Mouse (Mus musculus) central nervous system, embryonic 14 days (tissue): ENCODE measurements around the gene Olfr808. TPM values are rescaled to one million over a fixed set of nuclear protein-coding genes. Genes with fewer than 3 reads are reported as not detected.

Experiments
- polyA plus RNA-seq: library from polyadenylated mRNA; depleted of rRNA; stranded (reverse); fragments of >200 nt; gene quantifications from 2 replicates; pipeline ENCODE4 v1.2.3, GENCODE M21; 2012; rRNA removed

Gene Olfr808
- not detected in 2 replicates for polyA plus RNA-seq

GRCm38 (mm10) chr10:129765182-129765581 is at the start of gene Olfr808:
Gene Olfr808 (plus strand): TSS chr10:129765482.

DNA sequence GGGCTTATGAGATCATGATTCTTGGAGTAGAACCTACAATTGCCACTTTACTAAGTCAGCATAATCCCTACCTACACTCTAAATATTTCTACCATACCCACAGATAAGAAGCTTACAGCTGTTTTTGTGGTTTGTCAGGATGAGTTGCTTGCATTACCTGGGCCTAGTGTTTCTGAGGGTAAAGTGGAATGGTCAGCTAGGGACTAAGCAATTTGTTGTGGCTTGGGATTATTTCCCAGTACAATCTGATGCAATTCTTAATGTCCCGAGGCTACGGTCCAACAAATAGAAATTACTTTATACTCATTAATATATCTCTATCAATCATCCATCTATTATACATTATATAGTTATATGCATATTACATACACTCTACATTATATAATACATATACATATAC is 36.0 kb upstream of the Olfr808 start, which contains the start of gene Olfr805:
TSS of gene Olfr805 (minus strand) at position 101 of the 400 bp plus-strand sequence.

DNA sequence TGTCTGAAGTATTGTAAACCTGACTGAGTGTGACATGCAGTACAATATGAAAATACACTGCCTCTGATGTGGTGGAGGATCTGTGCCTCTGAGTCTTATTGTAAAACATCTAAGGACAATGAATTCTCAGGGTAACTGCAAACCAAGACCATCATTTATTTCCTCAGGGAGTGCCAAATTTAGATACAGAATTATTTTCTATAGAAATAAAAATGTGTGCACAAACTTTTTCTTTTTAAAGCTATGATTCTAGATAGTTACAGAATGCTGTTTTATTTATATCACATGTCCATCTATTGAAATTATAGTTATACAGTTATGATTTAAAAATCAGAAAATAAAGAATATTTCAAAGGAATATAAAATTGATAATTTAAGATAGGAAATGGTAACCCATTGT is 23.5 kb upstream of the Olfr808 start, which contains the start of gene Olfr806:
TSS of gene Olfr806 (minus strand) at position 101 of the 400 bp plus-strand sequence.

GRCm38 (mm10) chr10:129757693-129758092 is 7.6 kb upstream of the Olfr808 start, which contains the start of gene Olfr807:
Gene Olfr807 (minus strand): TSS chr10:129757793.

DNA sequence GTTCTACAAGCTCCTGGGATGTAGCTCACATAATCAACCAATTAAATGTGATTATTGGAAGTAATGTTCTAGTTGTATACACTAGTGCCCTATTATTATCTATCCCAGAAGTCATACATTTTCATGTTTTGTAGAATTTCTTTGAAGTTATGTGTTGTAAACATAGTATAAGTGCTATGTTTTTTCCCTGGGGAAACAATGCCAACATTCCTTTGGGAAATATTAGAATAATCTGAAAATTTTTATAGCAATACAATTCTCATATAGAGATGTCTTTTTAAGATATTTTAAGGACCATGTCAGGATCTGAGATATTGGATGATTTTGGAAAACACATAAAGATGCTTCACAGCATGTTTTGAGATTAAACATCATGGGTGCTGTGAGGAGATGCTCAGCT is 9.1 kb downstream of the Olfr808 start, which contains the start of gene Olfr809:
TSS of gene Olfr809 (plus strand) at position 301 of the 400 bp plus-strand sequence.

DNA sequence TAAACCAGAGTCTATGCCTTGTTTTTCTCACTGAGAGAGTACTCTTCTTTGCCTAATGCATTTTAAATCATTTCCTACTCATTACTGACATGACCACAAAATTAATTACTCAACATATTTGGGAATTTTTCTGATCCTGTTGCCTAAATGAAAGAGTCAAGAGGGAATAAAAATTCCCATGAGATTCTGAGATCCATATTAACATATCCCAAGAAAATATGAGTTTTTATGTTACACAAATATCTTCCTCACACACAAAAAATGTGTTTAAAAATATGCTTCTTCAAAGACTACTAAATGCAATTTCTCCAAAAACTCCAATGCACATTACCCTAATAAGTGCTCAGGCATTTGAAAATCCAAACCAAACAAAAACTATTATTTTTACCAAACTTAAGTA is 29.5 kb downstream of the Olfr808 start, which contains the start of gene Olfr810:
TSS of gene Olfr810 (minus strand) at position 101 of the 400 bp plus-strand sequence.

DNA sequence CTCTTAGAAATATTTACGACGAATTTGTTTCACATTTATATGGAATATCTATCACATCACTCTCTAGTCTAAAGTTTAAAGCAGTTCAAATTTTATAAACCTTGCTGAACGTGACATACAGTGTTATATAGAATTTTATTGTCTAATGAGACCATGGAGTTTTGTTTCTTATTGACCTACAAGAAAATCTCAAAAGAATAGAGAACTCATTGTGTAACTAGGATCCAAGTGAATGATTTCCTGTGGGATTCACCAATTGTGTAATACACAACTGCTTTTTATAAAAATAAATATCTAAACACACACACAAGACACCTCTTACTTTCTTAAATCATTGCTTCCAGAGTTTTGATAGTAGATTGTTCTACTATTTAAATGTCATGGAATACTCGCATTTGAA is 39.0 kb downstream of the Olfr808 start, which contains the start of gene Olfr811:
TSS of gene Olfr811 (minus strand) at position 101 of the 400 bp plus-strand sequence.

Other genes with a start within 250 kb of the Olfr808 start
- not detected in 2 replicates for gene Olfr791, start 243.7 kb upstream of the Olfr808 start, polyA plus RNA-seq
- not detected in 2 replicates for gene Olfr792, start 226.3 kb upstream of the Olfr808 start, polyA plus RNA-seq
- gene Olfr794, start 197.8 kb upstream of the Olfr808 start, polyA plus RNA-seq = not detected in 2 replicates
- gene Olfr796, start 152.9 kb upstream of the Olfr808 start, polyA plus RNA-seq = not detected in 2 replicates
- gene Olfr798, start 137.5 kb upstream of the Olfr808 start, polyA plus RNA-seq = not detected in 2 replicates
- gene Olfr799, start 128.0 kb upstream of the Olfr808 start, polyA plus RNA-seq = not detected in 2 replicates
- not detected in 2 replicates for gene Olfr800, start 107.8 kb upstream of the Olfr808 start, polyA plus RNA-seq
- gene Olfr801, start 91.6 kb upstream of the Olfr808 start, polyA plus RNA-seq = not detected in 2 replicates
- gene Olfr802, start 77.3 kb upstream of the Olfr808 start, polyA plus RNA-seq = not detected in 2 replicates
- gene Olfr803, start 71.2 kb upstream of the Olfr808 start, polyA plus RNA-seq = not detected in 2 replicates
- not detected in 2 replicates for gene Olfr804, start 62.3 kb upstream of the Olfr808 start, polyA plus RNA-seq
- gene Olfr805, start 36.1 kb upstream of the Olfr808 start, polyA plus RNA-seq = not detected in 2 replicates
- gene Olfr806, start 23.6 kb upstream of the Olfr808 start, polyA plus RNA-seq = not detected in 2 replicates
- gene Olfr807, start 7.7 kb upstream of the Olfr808 start, polyA plus RNA-seq = not detected in 2 replicates
- gene Olfr809, start 9.2 kb downstream of the Olfr808 start, polyA plus RNA-seq = not detected in 2 replicates
- not detected in 2 replicates for gene Olfr810, start 29.4 kb downstream of the Olfr808 start, polyA plus RNA-seq
- gene Olfr811, start 38.9 kb downstream of the Olfr808 start, polyA plus RNA-seq = not detected in 2 replicates
- not detected in 2 replicates for gene Olfr812, start 80.6 kb downstream of the Olfr808 start, polyA plus RNA-seq
- not detected in 2 replicates for gene Olfr813, start 89.9 kb downstream of the Olfr808 start, polyA plus RNA-seq
- not detected in 2 replicates for gene Olfr814, start 114.4 kb downstream of the Olfr808 start, polyA plus RNA-seq
- gene Olfr815, start 140.4 kb downstream of the Olfr808 start, polyA plus RNA-seq = not detected in 2 replicates
- gene Olfr816, start 150.1 kb downstream of the Olfr808 start, polyA plus RNA-seq = not detected in 2 replicates
- gene Olfr818, start 183.6 kb downstream of the Olfr808 start, polyA plus RNA-seq = not detected in 2 replicates
- not detected in 2 replicates for gene Olfr819, start 201.8 kb downstream of the Olfr808 start, polyA plus RNA-seq
- not detected in 2 replicates for gene Olfr247, start 210.7 kb downstream of the Olfr808 start, polyA plus RNA-seq
- not detected in 2 replicates for gene Gm10310, start 219.6 kb downstream of the Olfr808 start, polyA plus RNA-seq
- not detected in 2 replicates for gene Olfr820, start 247.1 kb downstream of the Olfr808 start, polyA plus RNA-seq